Mouse (Mus musculus): ENCODE results near the gene Il1rl2.
"Not testable (repeated sequence)": the region's sequence is repeated elsewhere in the genome, so short reads cannot be mapped to it uniquely, and the experiment has no call there.

Gene Il1rl2

DNA sequence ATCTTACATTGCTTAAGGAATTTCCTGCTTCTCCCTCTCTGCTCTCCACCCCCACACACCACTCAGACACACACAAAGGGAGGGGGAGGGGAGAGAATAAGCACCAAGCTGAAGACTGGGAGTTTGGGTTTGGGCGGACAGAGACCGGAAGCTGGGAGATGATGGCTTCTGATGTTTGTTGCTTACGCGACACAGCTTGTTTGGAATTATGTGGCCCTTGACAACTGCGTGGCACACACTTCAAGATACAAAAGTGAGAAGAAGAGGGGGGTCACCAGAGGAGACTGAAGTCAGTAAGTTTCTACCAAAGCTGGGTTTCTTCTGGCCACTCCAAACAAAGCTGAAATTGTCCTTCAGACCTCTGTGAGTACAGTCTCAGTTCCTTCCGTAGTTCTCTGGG, at the start of gene Il1rl2:
Il1rl2 (plus strand) TSS at position 154 of the 400 bp plus-strand sequence.
- no peak for DNase-seq (ENCODE audit: low spot score in 2 of 2)

DNA sequence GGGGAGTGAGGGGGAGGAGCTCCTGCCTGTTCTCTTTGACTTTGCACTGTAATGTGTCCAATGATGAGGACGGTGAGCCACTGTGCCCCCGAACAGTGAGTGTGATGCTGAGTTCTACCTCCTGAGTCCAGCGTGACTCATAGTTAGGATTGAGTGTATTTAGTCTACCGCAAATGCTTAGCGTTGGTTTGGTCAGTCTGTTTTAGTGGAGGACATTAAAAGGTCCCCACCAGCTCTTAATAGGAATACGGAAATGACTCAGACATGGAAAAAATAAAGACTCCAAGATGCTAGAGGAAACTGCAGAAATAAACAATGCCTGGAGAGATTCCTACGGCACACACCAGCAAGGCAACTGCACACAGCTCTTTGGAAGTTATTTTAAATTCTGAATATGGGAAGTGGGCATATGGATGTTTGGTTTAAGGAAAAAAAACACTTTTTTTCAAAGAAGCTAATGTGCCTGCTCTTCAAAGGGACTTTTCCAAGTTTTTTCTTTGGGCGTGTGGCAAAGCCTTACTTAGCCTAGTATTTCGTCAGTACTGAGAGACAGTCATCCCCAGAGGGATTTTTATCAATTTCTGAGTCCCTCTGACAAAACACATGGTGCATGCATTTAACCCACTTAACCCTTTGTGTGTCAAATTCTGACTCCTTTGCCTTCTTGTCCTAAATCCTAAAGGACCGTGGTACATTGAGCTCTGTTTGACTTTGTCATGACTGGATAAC, 49.0 kb upstream of the Il1rl2 start:
- DNase-seq (ENCODE audit: low spot score in 2 of 2), result no peak

DNA sequence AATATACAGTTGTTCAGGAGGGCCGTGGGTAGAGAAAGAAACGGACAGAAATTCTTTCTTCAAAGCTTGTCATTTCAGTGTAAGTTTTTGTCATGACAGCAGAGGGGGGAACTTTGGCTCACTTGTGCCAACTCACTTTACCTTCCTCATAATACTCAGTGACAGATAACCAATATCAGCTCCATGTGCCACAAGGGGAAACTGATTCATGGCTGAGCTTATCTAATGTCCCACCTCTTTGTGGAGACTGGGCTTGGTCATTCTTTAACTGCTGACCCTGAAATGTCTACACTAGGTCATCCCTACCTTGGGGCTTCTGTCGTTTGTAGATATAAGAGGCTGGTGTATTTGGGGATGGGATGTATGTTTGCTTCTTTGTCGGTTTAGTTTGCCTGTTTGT, 46.5 kb upstream of the Il1rl2 start:
- no peak for DNase-seq (ENCODE audit: low spot score in 2 of 2)

DNA sequence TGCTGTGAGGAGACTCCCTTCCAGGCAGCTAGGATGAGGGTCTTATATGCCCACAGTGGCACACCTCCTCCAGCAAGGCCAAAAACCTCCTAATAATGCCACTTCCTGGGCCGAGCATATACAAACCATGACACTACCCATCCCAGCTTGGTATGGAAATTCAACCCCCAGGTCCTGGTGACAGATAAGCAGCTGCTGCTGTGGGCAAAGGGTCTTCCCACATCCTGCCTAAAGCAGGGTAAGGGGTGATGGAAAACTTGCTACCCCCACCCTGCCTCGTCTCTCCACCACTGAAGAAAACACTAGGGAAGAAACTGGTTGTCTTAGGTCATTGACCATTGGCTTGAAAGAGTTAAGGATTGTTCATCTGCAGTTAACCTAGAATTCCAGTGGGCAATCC, 45.7 kb upstream of the Il1rl2 start:
- DNase-seq (ENCODE audit: low spot score in 2 of 2), result no peak

DNA sequence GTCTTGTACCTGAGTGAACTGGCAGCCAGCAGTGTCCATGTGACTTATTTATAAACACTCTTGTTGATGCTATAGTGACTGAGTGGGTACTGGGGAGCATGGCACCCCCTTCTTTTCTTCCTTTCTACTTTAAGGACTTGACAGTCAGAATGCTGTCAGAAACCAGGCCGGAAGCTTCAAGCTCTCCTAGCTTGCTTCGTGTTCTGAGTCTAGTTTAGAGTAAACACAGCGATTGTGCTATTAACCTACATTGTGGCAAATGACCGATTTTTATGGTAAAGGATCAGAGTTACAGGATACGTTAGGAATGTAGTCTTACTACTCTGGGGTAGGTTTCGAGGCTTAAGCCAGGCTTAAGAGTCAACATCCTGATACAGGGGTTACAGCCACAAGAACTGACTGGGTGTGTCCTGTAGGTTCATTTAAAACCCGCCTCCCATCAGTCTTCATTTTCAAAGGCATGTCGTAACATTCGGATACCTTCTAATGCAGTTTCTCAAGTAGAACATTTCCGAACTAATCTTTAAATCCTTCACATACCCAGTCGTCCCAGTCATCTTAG, 45.1 kb upstream of the Il1rl2 start:
- no peak for DNase-seq (ENCODE audit: low spot score in 2 of 2)

DNA sequence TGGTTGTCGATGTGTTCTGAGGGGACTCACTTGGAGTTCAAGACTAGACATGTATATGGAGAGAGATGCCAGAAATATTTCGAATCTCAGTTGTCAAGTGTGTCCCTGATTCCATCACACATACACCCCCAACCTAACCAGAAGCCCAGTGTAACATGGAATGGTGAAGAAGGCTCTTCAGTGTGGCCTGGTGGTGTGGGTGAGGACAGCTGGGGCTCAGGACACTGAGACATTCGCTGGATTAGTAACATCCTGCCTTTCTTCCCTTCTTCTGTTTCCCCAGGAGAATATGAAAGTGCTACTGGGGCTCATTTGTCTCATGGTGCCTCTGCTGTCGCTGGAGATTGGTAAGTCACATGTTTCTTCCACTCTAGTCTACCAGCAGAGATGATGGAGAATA, 42.5 kb upstream of the Il1rl2 start:
- DNase-seq (ENCODE audit: low spot score in 2 of 2), result no peak

DNA sequence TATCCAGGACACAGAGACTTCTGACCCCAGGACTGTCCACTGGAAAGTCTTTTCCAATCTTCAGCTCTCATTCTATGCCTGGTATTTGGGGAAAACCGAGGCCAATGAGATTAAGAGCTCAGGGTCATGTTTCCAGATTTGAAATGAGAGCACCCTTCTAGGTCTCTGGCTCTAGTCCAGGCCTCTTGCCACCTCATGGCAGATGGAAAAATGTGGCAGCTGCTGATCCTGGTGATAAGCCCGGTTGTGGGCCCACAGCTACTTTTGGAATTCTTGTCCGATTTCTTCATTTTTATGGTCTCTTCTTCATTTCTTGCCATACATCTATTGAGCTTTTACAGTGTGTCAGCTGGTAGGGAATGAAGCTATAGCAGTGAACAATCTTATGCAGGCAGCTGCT, 42.0 kb upstream of the Il1rl2 start:
- no peak for DNase-seq (ENCODE audit: low spot score in 2 of 2)

DNA sequence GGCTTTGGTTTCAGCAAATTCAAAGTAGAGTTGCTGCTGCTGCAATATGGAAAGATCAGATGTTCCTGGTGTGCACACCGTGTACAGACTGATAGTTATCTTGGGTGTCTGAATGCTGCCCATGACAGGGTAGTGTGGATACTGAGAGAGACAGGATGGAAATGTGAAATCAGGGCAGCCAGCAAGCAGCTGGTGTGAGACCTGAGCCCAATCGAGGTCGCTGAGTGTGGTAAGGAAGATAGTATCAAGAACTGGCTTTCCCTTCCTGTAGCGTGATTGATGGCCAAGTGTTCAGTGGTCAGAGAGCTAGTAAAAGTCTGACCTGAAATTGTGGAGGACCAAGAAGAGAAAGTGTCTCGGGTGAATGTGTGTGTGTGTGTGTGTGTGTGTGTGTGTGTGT, 40.4 kb upstream of the Il1rl2 start:
- no peak for DNase-seq (ENCODE audit: low spot score in 2 of 2)

DNA sequence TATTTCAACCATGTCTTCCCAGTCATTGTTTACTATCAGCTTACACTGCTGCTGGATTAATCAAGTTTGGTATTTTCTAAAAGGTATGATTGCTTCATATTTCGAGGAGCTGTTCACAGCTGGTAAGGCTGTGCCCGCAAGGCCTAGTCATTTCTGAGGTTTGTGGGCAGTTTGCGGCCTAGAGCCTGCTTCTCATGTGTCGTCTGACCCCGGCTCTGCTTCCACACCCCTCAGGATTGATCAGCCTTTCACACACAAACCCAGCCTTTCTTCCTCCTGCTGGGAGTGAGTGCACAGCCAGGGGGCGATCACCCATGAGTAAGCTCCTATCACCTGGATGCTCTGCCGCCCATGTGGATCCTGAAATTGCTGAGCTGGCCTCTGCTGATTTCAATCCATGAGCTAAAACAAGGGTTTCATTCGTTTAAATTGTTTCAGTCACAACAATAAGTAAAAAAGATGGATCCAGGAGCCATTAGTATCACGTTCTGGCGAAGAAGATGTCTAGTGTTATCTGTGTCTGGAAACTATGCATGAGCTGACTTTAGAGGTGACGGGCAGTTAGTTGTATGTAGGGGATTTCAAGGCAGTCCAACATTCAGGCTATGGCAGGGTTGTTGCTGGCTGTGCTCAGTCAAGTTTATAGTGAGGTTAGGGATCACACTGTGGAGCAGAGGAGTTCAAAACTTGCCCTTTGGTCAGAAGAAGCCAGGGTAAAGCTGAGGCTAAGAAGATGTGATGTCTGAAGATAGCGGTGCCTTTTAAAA, 33.7 kb upstream of the Il1rl2 start:
- no peak for DNase-seq (ENCODE audit: low spot score in 2 of 2)

DNA sequence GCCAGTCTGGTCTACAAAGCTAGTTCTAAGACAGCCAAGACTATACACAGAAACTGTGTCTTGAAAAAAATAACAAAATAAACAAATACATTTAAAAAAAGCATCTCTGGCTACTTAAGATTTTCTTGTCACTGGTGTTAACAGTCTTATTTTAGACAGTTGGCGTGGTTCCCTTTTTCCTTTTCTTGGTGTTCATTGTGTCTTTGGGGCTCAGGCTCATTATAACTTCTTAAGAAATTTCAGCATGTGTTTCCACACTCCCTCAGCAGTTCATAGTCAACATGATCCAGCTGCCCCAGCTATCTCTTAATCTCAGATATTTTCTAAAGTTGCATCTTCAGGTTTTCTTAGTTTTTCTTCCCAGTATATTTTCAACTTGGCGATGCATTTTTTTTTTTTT, 32.2 kb upstream of the Il1rl2 start:
- no peak for DNase-seq (ENCODE audit: low spot score in 2 of 2)

DNA sequence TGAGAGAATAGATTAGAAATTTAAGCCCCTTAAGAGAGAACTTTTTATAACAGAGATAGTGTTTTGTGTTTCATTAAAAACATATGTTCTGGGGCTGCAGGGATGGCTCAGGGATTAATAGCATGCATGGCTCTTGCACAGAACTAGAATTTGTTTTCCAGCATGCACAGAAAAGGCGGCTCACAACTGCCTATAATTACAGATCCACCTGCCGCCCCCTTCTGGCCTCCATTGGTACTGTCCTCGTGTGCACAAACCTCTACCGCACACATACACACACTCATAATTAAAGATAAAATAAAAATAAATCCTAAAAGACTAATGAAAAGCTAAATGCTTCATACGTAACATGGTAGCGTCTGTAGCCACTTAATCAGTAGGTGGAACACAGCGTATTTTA, 30.5 kb upstream of the Il1rl2 start:
- no peak for DNase-seq (ENCODE audit: low spot score in 2 of 2)

DNA sequence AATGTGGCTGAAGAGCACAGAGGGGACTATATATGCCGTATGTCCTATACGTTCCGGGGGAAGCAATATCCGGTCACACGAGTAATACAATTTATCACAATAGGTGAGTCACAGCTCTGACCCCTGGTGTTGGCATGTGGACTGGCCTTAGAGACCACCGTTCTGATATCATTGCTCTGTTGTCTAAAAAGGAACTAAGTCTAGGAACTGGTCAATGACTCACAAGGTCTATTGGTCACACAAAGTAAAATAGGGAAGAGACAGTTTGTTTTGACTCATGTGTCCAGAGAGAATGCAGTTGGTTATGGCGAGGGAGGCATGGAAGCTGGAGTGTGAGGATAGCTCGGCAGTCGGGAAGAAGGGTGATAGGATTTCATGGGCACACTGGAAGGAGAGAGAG, 29.6 kb upstream of the Il1rl2 start:
- no peak for DNase-seq (ENCODE audit: low spot score in 2 of 2)

DNA sequence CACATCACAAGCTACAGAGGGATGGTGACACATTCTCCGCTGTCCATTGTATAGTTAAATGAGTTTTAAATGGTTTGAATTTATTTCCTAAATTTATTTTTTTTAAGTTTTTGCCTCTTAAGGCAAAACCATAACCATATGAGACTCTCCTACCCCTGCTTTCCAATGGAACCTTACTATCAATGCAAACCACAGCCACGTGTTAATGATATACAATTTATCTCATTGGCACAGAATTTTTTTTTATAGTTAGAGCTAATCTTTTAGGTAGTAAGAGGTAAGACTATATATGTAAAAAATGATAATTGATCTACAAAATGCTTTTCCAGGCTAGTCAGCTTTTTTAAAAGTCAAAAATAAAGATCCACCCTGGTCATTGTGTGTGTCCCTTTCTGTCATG, 26.4 kb upstream of the Il1rl2 start:
- DNase-seq (ENCODE audit: low spot score in 2 of 2), result no peak

DNA sequence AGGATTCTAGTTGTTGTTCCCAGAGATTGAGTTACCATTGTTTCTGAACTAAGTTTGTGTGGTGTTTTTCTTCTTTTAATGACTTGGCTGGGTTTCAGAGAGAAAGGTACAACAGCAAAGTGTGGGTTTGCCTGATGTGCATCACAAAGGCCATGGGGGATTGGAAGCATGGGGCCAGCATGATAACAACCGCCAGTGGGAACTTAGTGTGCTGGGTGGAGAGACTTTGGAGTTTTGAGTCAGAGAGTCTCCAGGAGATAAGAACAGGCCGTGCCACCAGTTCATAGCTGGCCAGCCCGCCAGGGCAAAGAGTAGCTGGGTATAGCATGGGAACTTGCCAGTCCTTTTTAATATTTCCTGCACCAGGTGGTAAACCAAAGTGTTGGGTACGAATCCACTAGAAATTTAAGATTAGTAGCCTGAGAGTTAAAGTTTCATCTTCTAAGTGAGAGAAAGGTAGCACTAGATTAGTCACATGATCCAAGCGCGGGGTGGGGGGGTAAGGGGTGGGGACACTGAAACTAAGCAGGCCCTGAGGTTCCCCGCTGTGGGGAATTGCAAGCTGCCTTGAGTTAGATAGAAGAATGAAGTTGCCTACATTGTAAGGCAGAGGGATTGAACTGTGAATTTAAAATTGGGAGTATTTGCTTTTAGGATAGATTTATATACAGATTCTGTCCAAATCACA, 21.1 kb upstream of the Il1rl2 start:
- DNase-seq (ENCODE audit: low spot score in 2 of 2), result no peak

DNA sequence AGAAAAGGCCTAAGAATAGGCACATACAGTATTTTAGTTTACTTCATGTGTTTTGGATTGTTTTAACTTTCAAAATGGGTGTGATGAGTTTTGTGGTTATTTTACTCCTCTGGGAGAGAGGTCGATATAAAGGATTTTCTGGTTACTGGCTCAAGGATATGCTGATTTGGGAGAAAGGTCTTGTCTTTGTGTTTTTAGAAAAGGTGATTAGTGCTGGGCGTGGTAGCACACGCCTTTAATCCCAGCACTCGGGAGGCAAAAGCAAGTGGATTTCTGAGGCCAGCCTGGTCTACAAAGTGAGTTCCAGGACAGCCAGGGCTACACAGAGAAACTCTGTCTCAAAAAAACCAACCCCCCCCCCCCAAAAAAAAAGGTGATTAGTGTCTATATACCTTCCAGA, 20.1 kb upstream of the Il1rl2 start:
- DNase-seq (ENCODE audit: low spot score in 2 of 2), result not testable (repeated sequence)

DNA sequence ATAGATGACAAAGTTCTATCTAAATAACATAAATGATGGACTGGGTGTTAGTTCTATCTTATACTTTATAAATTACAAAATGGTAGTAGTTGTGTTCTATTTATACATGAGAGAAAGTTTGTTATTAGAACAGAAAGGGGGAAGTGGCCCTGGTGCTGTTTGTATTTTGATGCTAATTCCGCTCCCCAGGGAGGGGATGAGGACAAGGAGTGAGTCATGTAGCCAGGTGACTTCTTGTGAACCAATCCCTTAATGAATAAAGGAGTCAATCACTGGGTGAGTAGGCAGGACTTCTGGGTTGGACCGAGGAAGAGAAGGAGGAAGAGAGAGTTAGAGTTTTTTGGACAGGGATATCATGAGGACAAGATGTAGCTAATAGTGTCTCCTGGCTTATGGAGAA, 18.3 kb upstream of the Il1rl2 start:
- no peak for DNase-seq (ENCODE audit: low spot score in 2 of 2)

DNA sequence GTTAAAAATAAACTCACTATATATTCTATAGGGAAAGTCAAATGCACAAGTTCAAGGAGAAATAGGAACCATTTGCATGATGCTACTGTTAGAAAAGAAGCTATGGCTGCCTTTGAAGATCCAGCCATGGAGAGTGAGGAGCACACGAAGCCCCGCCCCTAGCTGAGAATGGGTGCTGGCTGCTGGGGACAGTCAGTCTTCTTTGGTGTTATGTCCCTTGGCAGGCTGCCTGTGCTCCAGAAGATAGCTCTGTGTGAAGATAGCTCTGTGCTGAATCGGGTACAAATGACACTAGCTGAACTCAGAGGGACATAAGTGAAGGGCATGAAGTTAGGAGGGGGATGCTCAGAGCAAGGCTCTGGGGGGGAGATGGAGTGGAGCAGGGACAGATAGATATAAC, 13.3 kb upstream of the Il1rl2 start:
- DNase-seq (ENCODE audit: low spot score in 2 of 2), result no peak

DNA sequence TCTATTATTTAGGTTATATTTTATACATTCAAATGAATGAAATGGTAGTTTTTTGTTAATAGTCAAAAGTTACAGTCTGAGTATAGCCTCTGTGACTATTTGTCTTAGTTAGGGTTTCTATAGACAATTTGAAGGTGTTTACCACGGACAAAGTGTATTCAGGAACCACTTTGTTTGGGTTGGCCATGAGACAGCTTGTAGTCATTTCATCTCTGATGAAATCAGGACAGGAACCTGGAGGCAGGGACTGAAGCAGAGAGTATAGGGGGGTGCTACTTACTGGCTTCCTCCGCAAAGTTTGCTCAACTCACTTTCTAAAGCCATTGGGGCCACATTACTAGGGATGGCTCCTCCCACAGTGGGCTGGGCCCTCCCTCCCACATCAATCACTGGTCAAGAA, 12.8 kb upstream of the Il1rl2 start:
- DNase-seq (ENCODE audit: low spot score in 2 of 2), result no peak

DNA sequence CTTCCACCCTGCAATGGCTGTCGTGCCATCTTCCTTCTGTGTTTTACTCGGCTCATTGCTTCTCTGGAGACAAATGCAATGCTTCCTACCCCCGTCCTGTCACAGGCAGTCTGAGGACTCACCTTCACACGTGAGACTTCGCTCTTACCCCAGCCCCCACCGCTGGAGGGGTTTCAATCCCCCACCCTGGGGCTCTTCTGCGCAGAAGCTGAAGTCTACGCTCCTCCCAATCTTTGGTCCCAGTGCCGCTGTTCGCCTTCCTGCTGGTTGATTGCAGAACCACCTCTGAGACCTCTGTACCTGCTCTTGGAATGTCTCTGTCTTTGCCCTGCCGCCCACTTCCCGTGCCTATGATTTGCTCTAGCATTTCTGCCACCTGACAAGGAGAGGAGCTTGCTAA, 10.4 kb upstream of the Il1rl2 start:
- no peak for DNase-seq (ENCODE audit: low spot score in 2 of 2)

DNA sequence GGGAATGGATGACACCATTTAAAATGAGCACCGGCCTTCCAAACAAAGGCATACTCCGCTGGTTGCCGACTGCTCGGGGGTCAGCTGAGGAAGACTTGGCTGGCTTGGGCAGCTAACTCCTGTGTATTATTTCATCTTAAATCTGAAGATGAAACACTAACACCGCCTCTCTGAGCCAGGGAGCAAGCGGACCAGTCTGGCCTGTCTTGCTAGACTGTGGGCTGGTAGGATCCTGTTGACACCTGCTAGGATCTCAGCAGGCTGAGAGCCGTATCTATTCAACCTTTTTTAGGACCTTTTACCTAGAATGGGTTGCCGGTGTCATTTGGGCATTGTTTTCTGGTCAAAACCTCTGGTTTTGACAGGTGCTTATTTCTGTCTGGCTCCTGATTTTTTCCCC, 6.8 kb upstream of the Il1rl2 start:
- no peak for DNase-seq (ENCODE audit: low spot score in 2 of 2)

DNA sequence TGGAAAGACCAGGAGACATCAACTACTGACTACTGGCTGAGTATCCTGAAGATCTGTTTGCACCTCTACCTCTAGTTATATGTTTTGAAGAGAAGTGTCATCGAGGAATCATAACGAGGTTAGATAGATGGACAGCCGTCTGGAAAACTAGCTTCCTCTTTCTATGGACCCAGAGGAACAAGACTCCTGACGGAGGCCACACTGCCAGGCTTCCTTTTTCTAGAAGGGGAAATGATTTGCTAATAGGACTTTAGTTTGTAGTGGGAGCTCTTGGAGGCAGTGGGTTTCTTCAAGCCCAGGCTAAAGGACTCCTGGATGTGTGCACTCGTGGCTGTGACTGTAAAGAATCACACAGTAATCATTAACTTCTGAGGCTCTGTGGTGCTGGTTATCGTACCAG, 2.6 kb upstream of the Il1rl2 start:
- DNase-seq (ENCODE audit: low spot score in 2 of 2), result no peak

DNA sequence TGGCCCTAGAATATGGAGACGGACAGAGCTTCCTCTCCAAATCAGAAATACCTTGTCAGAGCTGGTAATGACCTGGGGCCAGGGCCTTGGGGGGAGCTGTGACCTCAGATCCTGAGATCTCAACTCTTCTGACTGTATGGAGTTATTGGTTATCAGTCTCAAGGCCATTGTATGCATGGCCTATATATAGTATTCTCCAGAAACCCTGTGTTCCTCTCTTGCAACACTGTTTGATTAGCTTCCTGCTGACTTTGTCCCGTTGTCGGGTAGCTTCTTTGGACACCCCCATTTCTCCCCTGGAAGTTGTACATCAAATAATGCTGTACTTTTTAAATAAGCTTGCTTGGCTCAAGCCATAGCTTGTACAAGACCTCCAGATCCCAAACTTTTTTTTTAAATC, 1.9 kb upstream of the Il1rl2 start:
- DNase-seq (ENCODE audit: low spot score in 2 of 2), result no peak

Data from urinary bladder, postnatal 4 days (tissue).